Mouse (Mus musculus): Measurements from ENCODE around the gene 9930021J03Rik. TPM values are rescaled to one million over a fixed set of nuclear protein-coding genes. Genes with fewer than 3 reads are reported as not detected.

The 9930021J03Rik gene
- polyA plus RNA-seq, 1 experiment = 33.7 TPM

GRCm38 (mm10) chr19:29830911-29831310, 25.1 kb upstream of the 9930021J03Rik start:
- Histone ChIP-seq H3K9me3 (replicated peaks; ENCODE audit: control insufficient read depth, insufficient read depth, low read length, poor library complexity, severe bottlenecking) (no peaks in the 10 kb centered on the region), H3K4me3 (ENCODE audit: low read depth, low read length) (peak overlapping the region; percentile 32; the same call in 1 of the 2 replicates)
- TF ChIP-seq CTCF (IDR thresholded peaks at IDR 0.05; ENCODE audit: low read depth, low read length) (no peak), POLR2A (IDR thresholded peaks at IDR 0.05; ENCODE audit: insufficient read depth, low read length) (no peak), EP300 (IDR thresholded peaks at IDR 0.05; ENCODE audit: insufficient read depth, low read depth, low read length) (no peak)

GRCm38 (mm10) chr19:29828558-29828957, 22.8 kb upstream of the 9930021J03Rik start:
- Histone ChIP-seq H3K4me1 (ENCODE audit: control insufficient read depth, insufficient read depth, low read length) (no peaks in the 10 kb centered on the region), H3K27me3 (ENCODE audit: control insufficient read depth, insufficient read depth, low read length, poor library complexity, severe bottlenecking) (no peaks in the 10 kb centered on the region)
- TF ChIP-seq POLR2A (IDR thresholded peaks at IDR 0.05; ENCODE audit: insufficient read depth, low read length) = no peak
- no peak for TF ChIP-seq CTCF (IDR thresholded peaks at IDR 0.05; ENCODE audit: low read depth, low read length)
- no peak for TF ChIP-seq EP300 (IDR thresholded peaks at IDR 0.05; ENCODE audit: insufficient read depth, low read depth, low read length)

More at GRCm38 (mm10) chr19:29830911-29831310, 25.1 kb upstream of the 9930021J03Rik start:
- H3K9ac ChIP-seq (ENCODE audit: low read depth, poor library complexity, severe bottlenecking) = no peak overlapping the region
- H3K4me1 ChIP-seq (ENCODE audit: control insufficient read depth, insufficient read depth, low read length) = no peaks in the 10 kb centered on the region
- H3K36me3 ChIP-seq (ENCODE audit: control insufficient read depth, insufficient read depth, low read length, poor library complexity, severe bottlenecking) = no peaks in the 10 kb centered on the region
- H3K27me3 ChIP-seq (ENCODE audit: control insufficient read depth, insufficient read depth, low read length, poor library complexity, severe bottlenecking) = no peaks in the 10 kb centered on the region
- H3K27ac ChIP-seq (ENCODE audit: insufficient read depth, low read length) = no peak overlapping the region

GRCm38 (mm10) chr19:29826686-29827085, 20.9 kb upstream of the 9930021J03Rik start:
- H3K36me3 ChIP-seq (ENCODE audit: control insufficient read depth, insufficient read depth, low read length, poor library complexity, severe bottlenecking) = no peaks in the 10 kb centered on the region
- TF ChIP-seq POLR2A (IDR thresholded peaks at IDR 0.05; ENCODE audit: insufficient read depth, low read length) = no peak
- TF ChIP-seq EP300 (IDR thresholded peaks at IDR 0.05; ENCODE audit: insufficient read depth, low read depth, low read length) = no peak
- TF ChIP-seq CTCF (IDR thresholded peaks at IDR 0.05; ENCODE audit: low read depth, low read length) = peak; percentile 55
- H3K9ac ChIP-seq (ENCODE audit: low read depth, poor library complexity, severe bottlenecking) = no peak overlapping the region
- H3K4me1 ChIP-seq (ENCODE audit: control insufficient read depth, insufficient read depth, low read length) = no peaks in the 10 kb centered on the region
- H3K27me3 ChIP-seq (ENCODE audit: control insufficient read depth, insufficient read depth, low read length, poor library complexity, severe bottlenecking) = no peaks in the 10 kb centered on the region
- no peak overlapping the region for H3K27ac ChIP-seq (ENCODE audit: insufficient read depth, low read length)
- H3K4me3 ChIP-seq (ENCODE audit: low read depth, low read length) = no peak overlapping the region
- H3K9me3 ChIP-seq (replicated peaks; ENCODE audit: control insufficient read depth, insufficient read depth, low read length, poor library complexity, severe bottlenecking) = no peaks in the 10 kb centered on the region

More at GRCm38 (mm10) chr19:29828558-29828957, 22.8 kb upstream of the 9930021J03Rik start:
- Histone ChIP-seq H3K9ac (ENCODE audit: low read depth, poor library complexity, severe bottlenecking) (no peak overlapping the region), H3K9me3 (replicated peaks; ENCODE audit: control insufficient read depth, insufficient read depth, low read length, poor library complexity, severe bottlenecking) (no peaks in the 10 kb centered on the region), H3K36me3 (ENCODE audit: control insufficient read depth, insufficient read depth, low read length, poor library complexity, severe bottlenecking) (no peaks in the 10 kb centered on the region), H3K27ac (ENCODE audit: insufficient read depth, low read length) (no peak overlapping the region), H3K4me3 (ENCODE audit: low read depth, low read length) (no peak overlapping the region)

- no peak overlapping the region for H3K9ac ChIP-seq (ENCODE audit: low read depth, poor library complexity, severe bottlenecking)
- H3K27ac ChIP-seq (ENCODE audit: insufficient read depth, low read length) = no peak overlapping the region
These were observed 19.2 kb upstream of the 9930021J03Rik start for GRCm38 (mm10) chr19:29825003-29825402.

GRCm38 (mm10) chr19:29824034-29824700, 18.4 kb upstream of the 9930021J03Rik start:
- Histone ChIP-seq H3K4me3 (ENCODE audit: low read depth, low read length) (no peak overlapping the region), H3K27ac (ENCODE audit: insufficient read depth, low read length) (no peak overlapping the region), H3K9ac (ENCODE audit: low read depth, poor library complexity, severe bottlenecking) (no peak overlapping the region), H3K27me3 (ENCODE audit: control insufficient read depth, insufficient read depth, low read length, poor library complexity, severe bottlenecking) (no peaks in the 10 kb centered on the region), H3K4me1 (ENCODE audit: control insufficient read depth, insufficient read depth, low read length) (no peaks in the 10 kb centered on the region), H3K9me3 (replicated peaks; ENCODE audit: control insufficient read depth, insufficient read depth, low read length, poor library complexity, severe bottlenecking) (no peaks in the 10 kb centered on the region), H3K36me3 (ENCODE audit: control insufficient read depth, insufficient read depth, low read length, poor library complexity, severe bottlenecking) (no peaks in the 10 kb centered on the region)
- TF ChIP-seq POLR2A (IDR thresholded peaks at IDR 0.05; ENCODE audit: insufficient read depth, low read length) (no peak), CTCF (IDR thresholded peaks at IDR 0.05; ENCODE audit: low read depth, low read length) (peak; percentile 79)

More at GRCm38 (mm10) chr19:29825003-29825402, 19.2 kb upstream of the 9930021J03Rik start:
- Histone ChIP-seq H3K27me3 (ENCODE audit: control insufficient read depth, insufficient read depth, low read length, poor library complexity, severe bottlenecking) (no peaks in the 10 kb centered on the region), H3K4me3 (ENCODE audit: low read depth, low read length) (no peak overlapping the region), H3K36me3 (ENCODE audit: control insufficient read depth, insufficient read depth, low read length, poor library complexity, severe bottlenecking) (no peaks in the 10 kb centered on the region), H3K9me3 (replicated peaks; ENCODE audit: control insufficient read depth, insufficient read depth, low read length, poor library complexity, severe bottlenecking) (no peaks in the 10 kb centered on the region), H3K4me1 (ENCODE audit: control insufficient read depth, insufficient read depth, low read length) (no peaks in the 10 kb centered on the region)
- TF ChIP-seq EP300 (IDR thresholded peaks at IDR 0.05; ENCODE audit: insufficient read depth, low read depth, low read length) = no peak

GRCm38 (mm10) chr19:29823456-29824010, 17.7 kb upstream of the 9930021J03Rik start:
- no peaks in the 10 kb centered on the region for H3K4me1 ChIP-seq (ENCODE audit: control insufficient read depth, insufficient read depth, low read length)
- H3K27ac ChIP-seq (ENCODE audit: insufficient read depth, low read length) = no peak overlapping the region
- no peak overlapping the region for H3K9ac ChIP-seq (ENCODE audit: low read depth, poor library complexity, severe bottlenecking)
- no peaks in the 10 kb centered on the region for H3K36me3 ChIP-seq (ENCODE audit: control insufficient read depth, insufficient read depth, low read length, poor library complexity, severe bottlenecking)
- H3K4me3 ChIP-seq (ENCODE audit: low read depth, low read length) = no peak overlapping the region
- no peaks in the 10 kb centered on the region for H3K9me3 ChIP-seq (replicated peaks; ENCODE audit: control insufficient read depth, insufficient read depth, low read length, poor library complexity, severe bottlenecking)
- H3K27me3 ChIP-seq (ENCODE audit: control insufficient read depth, insufficient read depth, low read length, poor library complexity, severe bottlenecking) = no peaks in the 10 kb centered on the region
- TF ChIP-seq EP300 (IDR thresholded peaks at IDR 0.05; ENCODE audit: insufficient read depth, low read depth, low read length) (no peak), CTCF (IDR thresholded peaks at IDR 0.05; ENCODE audit: low read depth, low read length) (no peak), POLR2A (IDR thresholded peaks at IDR 0.05; ENCODE audit: insufficient read depth, low read length) (no peak)

Measured in ES-Bruce4 (cell line).